Mouse (Mus musculus) hindbrain, embryonic 10.5 days (tissue): ENCODE measurements at regions not wholly inside any gene's neighbourhood (a gene's known extent, or its start where the extent isn't known, plus 50 kb on each side); places are given as distances from the start of the nearest gene placed in this dataset.

Experiments used
- DNase-seq: peaks from one replicate; pipeline ENCODE4 v3.0.0-alpha.2; 2017; ENCODE audit warnings: low spot score
- H3K27ac ChIP-seq: fragments of 300-500 bp; sonication (generic); 2 replicates; pipeline ENCODE4 v1.5.1; 2016; ENCODE audit warnings: mild to moderate bottlenecking, moderate library complexity
- H3K27me3 ChIP-seq: fragments of 300-500 bp; sonication (generic); 2 replicates; pipeline ENCODE4 v1.6.1; 2016; ENCODE audit warnings: mild to moderate bottlenecking; ENCODE audit not compliant: poor library complexity, insufficient read depth, severe bottlenecking
- H3K36me3 ChIP-seq: fragments of 300-500 bp; sonication (generic); 2 replicates; pipeline ENCODE4 v1.6.1; 2016; ENCODE audit warnings: mild to moderate bottlenecking, moderate library complexity
- H3K4me1 ChIP-seq: fragments of 300-500 bp; sonication (generic); replicated peaks from 2 replicates; pipeline ENCODE4 v1.6.1; 2016; ENCODE audit warnings: mild to moderate bottlenecking
- H3K4me3 ChIP-seq: fragments of 300-500 bp; sonication (generic); 2 replicates; pipeline ENCODE4 v1.5.1; 2016; ENCODE audit warnings: mild to moderate bottlenecking, moderate library complexity
- H3K9me3 ChIP-seq: fragments of 300-500 bp; sonication (generic); 2 replicates; pipeline ENCODE4 v1.6.1; 2016; ENCODE audit warnings: mild to moderate bottlenecking, moderate library complexity
- WGBS: fragments of 180-500 bp; shearing (Covaris S2); methylation state at CpG from one replicate; pipeline ENCODE4 v1.1.7; 2016; 5-methylcytosine and 5-hydroxymethylcytosine counted together

- DNase-seq, result no peak
- no peak overlapping the region for H3K27ac ChIP-seq
- WGBS, result 62% methylated on average over 14 of the region's 14 CpGs
- no peaks in the 10 kb centered on the region for H3K27me3 ChIP-seq
- no peaks in the 10 kb centered on the region for H3K9me3 ChIP-seq
- peaks cover 16% of the 10 kb centered on the region for H3K4me1 ChIP-seq
- H3K36me3 ChIP-seq, result no peaks in the 10 kb centered on the region
- H3K4me3 ChIP-seq, result no peak overlapping the region
These were observed 75.8 kb downstream of the Rnd3 start for GRCm38 (mm10) chr2:51073040-51073594.

- no peaks in the 10 kb centered on the region for H3K9me3 ChIP-seq
- H3K36me3 ChIP-seq, result no peaks in the 10 kb centered on the region
- H3K4me3 ChIP-seq, result no peak overlapping the region
- no peak for DNase-seq
- WGBS, result 68% methylated on average over 6 of the region's 6 CpGs
- H3K27me3 ChIP-seq, result no peaks in the 10 kb centered on the region
- no peak overlapping the region for H3K27ac ChIP-seq
- H3K4me1 ChIP-seq, result peaks cover 20% of the 10 kb centered on the region
These were observed 76.5 kb downstream of the Rnd3 start for GRCm38 (mm10) chr2:51072346-51072885.

GRCm38 (mm10) chr2:51070902-51071301, 78.0 kb downstream of the Rnd3 start:
- 74% methylated on average over 2 of the region's 2 CpGs for WGBS
- Histone ChIP-seq H3K9me3 (no peaks in the 10 kb centered on the region), H3K36me3 (no peaks in the 10 kb centered on the region), H3K4me1 (peaks cover 35% of the 10 kb centered on the region), H3K27ac (peak overlapping the region; percentile 66), H3K4me3 (no peak overlapping the region), H3K27me3 (no peaks in the 10 kb centered on the region)
- DNase-seq, result no peak

GRCm38 (mm10) chr2:51066423-51066831, 82.5 kb downstream of the Rnd3 start:
- 0 out of 2 replicates have a peak, but pooled peaks cover 3% of the 10 kb centered on the region for H3K9me3 ChIP-seq

GRCm38 (mm10) chr2:51065821-51066220, 83.1 kb downstream of the Rnd3 start:
- WGBS, result 49% methylated on average over 6 of the region's 6 CpGs
- DNase-seq, result no peak
- H3K36me3 ChIP-seq, result no peaks in the 10 kb centered on the region
- peak overlapping the region; percentile 89 for H3K27ac ChIP-seq
- no peaks in the 10 kb centered on the region for H3K27me3 ChIP-seq
- H3K9me3 ChIP-seq, result 0 out of 2 replicates have a peak, but pooled peaks cover 3% of the 10 kb centered on the region
- H3K4me3 ChIP-seq, result no peak overlapping the region
- H3K4me1 ChIP-seq, result peaks cover 46% of the 10 kb centered on the region

More at GRCm38 (mm10) chr2:51066423-51066831, 82.5 kb downstream of the Rnd3 start:
- Histone ChIP-seq H3K4me3 (peak overlapping the region; percentile 1; the same call in 1 of the 2 replicates), H3K4me1 (peaks cover 50% of the 10 kb centered on the region), H3K36me3 (no peaks in the 10 kb centered on the region), H3K27me3 (no peaks in the 10 kb centered on the region), H3K27ac (peak overlapping the region; percentile 89)
- WGBS, result 22% methylated on average over 11 of the region's 11 CpGs
- peak; percentile 85 for DNase-seq

GRCm38 (mm10) chr2:51064821-51065220, 84.1 kb downstream of the Rnd3 start:
- no peak for DNase-seq
- no peaks in the 10 kb centered on the region for H3K36me3 ChIP-seq
- peak overlapping the region; percentile 74 for H3K27ac ChIP-seq
- H3K9me3 ChIP-seq, result 0 out of 2 replicates have a peak, but pooled peaks cover 3% of the 10 kb centered on the region
- 62% methylated on average over 4 of the region's 4 CpGs for WGBS
- H3K4me3 ChIP-seq, result no peak overlapping the region
- H3K27me3 ChIP-seq, result no peaks in the 10 kb centered on the region
- H3K4me1 ChIP-seq, result peaks cover 39% of the 10 kb centered on the region

- no peak for DNase-seq
- 0 out of 2 replicates have a peak, but pooled peaks cover 3% of the 10 kb centered on the region for H3K9me3 ChIP-seq
- no peaks in the 10 kb centered on the region for H3K27me3 ChIP-seq
- peaks cover 35% of the 10 kb centered on the region for H3K4me1 ChIP-seq
- no peak overlapping the region; the same call in 1 of the 2 replicates for H3K27ac ChIP-seq
- no peaks in the 10 kb centered on the region for H3K36me3 ChIP-seq
- WGBS, result 88% methylated on average over 5 of the region's 5 CpGs
- no peak overlapping the region for H3K4me3 ChIP-seq
These were observed 86.9 kb downstream of the Rnd3 start for GRCm38 (mm10) chr2:51062049-51062448.

- WGBS, result 49% methylated on average over 4 of the region's 4 CpGs
- no peak for DNase-seq
- no peaks in the 10 kb centered on the region for H3K27me3 ChIP-seq
- 0 out of 2 replicates have a peak, but pooled peaks cover 3% of the 10 kb centered on the region for H3K9me3 ChIP-seq
- no peak overlapping the region for H3K27ac ChIP-seq
- no peak overlapping the region for H3K4me3 ChIP-seq
- peaks cover 26% of the 10 kb centered on the region for H3K4me1 ChIP-seq
- H3K36me3 ChIP-seq, result no peaks in the 10 kb centered on the region
These were observed 90.8 kb downstream of the Rnd3 start for GRCm38 (mm10) chr2:51058158-51058557.

- no peaks in the 10 kb centered on the region for H3K27me3 ChIP-seq
- peak overlapping the region; percentile 69; the same call in 1 of the 2 replicates for H3K27ac ChIP-seq
- no peak overlapping the region for H3K4me3 ChIP-seq
- 55% methylated on average over 8 of the region's 8 CpGs for WGBS
- no peaks in the 10 kb centered on the region for H3K36me3 ChIP-seq
- DNase-seq, result peak; percentile 41
- peaks cover 26% of the 10 kb centered on the region for H3K4me1 ChIP-seq
- H3K9me3 ChIP-seq, result no peaks in the 10 kb centered on the region
These were observed 92.7 kb downstream of the Rnd3 start for GRCm38 (mm10) chr2:51056141-51056731.

- H3K27ac ChIP-seq, result no peak overlapping the region
- no peak for DNase-seq
- H3K9me3 ChIP-seq, result no peaks in the 10 kb centered on the region
- no peaks in the 10 kb centered on the region for H3K36me3 ChIP-seq
- 62% methylated on average over 3 of the region's 3 CpGs for WGBS
- no peaks in the 10 kb centered on the region for H3K27me3 ChIP-seq
- H3K4me3 ChIP-seq, result no peak overlapping the region
- peaks cover 26% of the 10 kb centered on the region for H3K4me1 ChIP-seq
These were observed 93.6 kb downstream of the Rnd3 start for GRCm38 (mm10) chr2:51055339-51055738.

GRCm38 (mm10) chr2:51049834-51050170, 99.1 kb downstream of the Rnd3 start:
- no peaks in the 10 kb centered on the region for H3K36me3 ChIP-seq
- WGBS, result 39% methylated on average over 3 of the region's 3 CpGs
- no peaks in the 10 kb centered on the region for H3K9me3 ChIP-seq
- no peaks in the 10 kb centered on the region for H3K27me3 ChIP-seq
- peaks cover 15% of the 10 kb centered on the region for H3K4me1 ChIP-seq
- no peak overlapping the region for H3K4me3 ChIP-seq
- no peak for DNase-seq
- no peak overlapping the region for H3K27ac ChIP-seq

GRCm38 (mm10) chr2:51049101-51049833, 99.6 kb downstream of the Rnd3 start:
- WGBS, result 74% methylated on average over 8 of the region's 8 CpGs
- no peaks in the 10 kb centered on the region for H3K36me3 ChIP-seq
- peaks cover 15% of the 10 kb centered on the region for H3K4me1 ChIP-seq
- DNase-seq, result no peak
- no peak overlapping the region for H3K27ac ChIP-seq
- H3K4me3 ChIP-seq, result no peak overlapping the region
- H3K27me3 ChIP-seq, result no peaks in the 10 kb centered on the region
- no peaks in the 10 kb centered on the region for H3K9me3 ChIP-seq

GRCm38 (mm10) chr2:51047520-51047919, 101.4 kb downstream of the Rnd3 start:
- Histone ChIP-seq H3K27me3 (no peaks in the 10 kb centered on the region), H3K27ac (peak overlapping the region; percentile 50; the same call in 1 of the 2 replicates), H3K9me3 (no peaks in the 10 kb centered on the region), H3K4me3 (no peak overlapping the region), H3K4me1 (peaks cover 15% of the 10 kb centered on the region), H3K36me3 (no peaks in the 10 kb centered on the region)
- 73% methylated on average over 5 of the region's 5 CpGs for WGBS
- DNase-seq, result no peak
